Mouse (Mus musculus) lung, embryonic 14.5 days (tissue): ENCODE measurements at regions not wholly inside any gene's neighbourhood (a gene's known extent, or its start where the extent isn't known, plus 50 kb on each side); places are given as distances from the start of the nearest gene placed in this dataset.
A peak's percentile ranks its signal among the peaks of the same experiment; 100 is the strongest.

Experiments
- ATAC-seq: fragments of 200-750 bp; cut with Nextera tagmentation; 2 replicates; pipeline ENCODE4 v1.8.0; 2017; ENCODE audit warnings: mild to moderate bottlenecking, moderate TSS enrichment, moderate library complexity; ENCODE audit not compliant: insufficient read depth
- DNase-seq: peaks from one replicate; pipeline ENCODE4 v3.0.0-alpha.2; 2015
- H3K27ac ChIP-seq: fragments of 300-500 bp; sonication (generic); 2 replicates; pipeline ENCODE4 v1.5.1; 2014; ENCODE audit warnings: low read depth, mild to moderate bottlenecking, moderate library complexity
- H3K27me3 ChIP-seq: fragments of 300-500 bp; sonication (generic); 2 replicates; pipeline ENCODE4 v1.6.1; 2014; ENCODE audit warnings: low read length, control low read depth; ENCODE audit not compliant: insufficient read depth
- H3K36me3 ChIP-seq: fragments of 300-500 bp; sonication (generic); 2 replicates; pipeline ENCODE4 v1.6.1; 2014; ENCODE audit warnings: control low read depth; ENCODE audit not compliant: insufficient read depth
- H3K4me1 ChIP-seq: fragments of 300-500 bp; sonication (generic); 2 replicates; pipeline ENCODE4 v1.6.1; 2014; ENCODE audit warnings: antibody characterized with exemption, control low read depth; ENCODE audit not compliant: insufficient read depth
- H3K4me2 ChIP-seq: fragments of 300-500 bp; sonication (generic); 2 replicates; pipeline ENCODE4 v1.6.1; 2014; ENCODE audit warnings: mild to moderate bottlenecking
- H3K4me3 ChIP-seq: fragments of 300-500 bp; sonication (generic); 2 replicates; pipeline ENCODE4 v1.5.1; 2014; ENCODE audit warnings: low read depth, low read length
- H3K9ac ChIP-seq: fragments of 300-500 bp; sonication (generic); 2 replicates; pipeline ENCODE4 v1.6.1; 2014
- H3K9me3 ChIP-seq: fragments of 300-500 bp; sonication (generic); 2 replicates; pipeline ENCODE4 v1.6.1; 2016; ENCODE audit warnings: low read depth, low read length, control low read depth
- CTCF ChIP-seq: IDR thresholded peaks from 2 replicates; pipeline ENCODE4 v1.5.1; 2016; ENCODE audit warnings: antibody characterized with exemption, low read depth
- WGBS: fragments of 180-500 bp; shearing (Covaris S2); extraction: QIAGEN DNeasy Blood & Tissue Kit; methylation state at CpG from one replicate; pipeline ENCODE4 v1.1.7; 2014; 5-methylcytosine and 5-hydroxymethylcytosine counted together

DNA sequence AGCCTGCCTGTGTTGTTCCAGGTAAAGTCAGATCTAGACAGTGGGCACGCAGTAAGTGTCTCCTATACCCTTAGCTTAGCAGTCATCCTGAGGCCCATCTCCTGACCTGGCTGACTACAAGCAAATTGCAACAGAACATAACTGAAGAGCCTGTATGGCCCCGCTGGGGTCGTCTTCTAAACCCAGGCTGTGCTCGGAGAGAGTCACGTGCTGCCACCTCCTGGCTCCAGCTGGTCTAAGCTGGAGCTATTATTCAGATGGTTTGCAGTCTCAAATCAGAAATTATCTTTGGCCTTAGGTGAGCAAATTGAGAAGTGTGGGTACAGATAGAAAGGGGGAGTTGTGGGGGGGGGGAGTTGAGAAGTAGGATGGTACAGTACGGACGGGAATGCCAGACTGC lies 115.5 kb upstream of the Ypel5 start:
- no peaks in the 10 kb centered on the region for H3K27me3 ChIP-seq
- H3K4me1 ChIP-seq = no peaks in the 10 kb centered on the region
- no peak overlapping the region for H3K9ac ChIP-seq
- DNase-seq (peak; percentile 57), ATAC-seq (0 out of 2 replicates have a peak, but pooled peaks have one; percentile 24)
- H3K9me3 ChIP-seq = no peaks in the 10 kb centered on the region
- TF ChIP-seq CTCF = peak; percentile 48
- H3K4me3 ChIP-seq = no peak overlapping the region
- H3K4me2 ChIP-seq = no peak overlapping the region
- 48% methylated on average over 7 of the region's 7 CpGs for WGBS
- no peaks in the 10 kb centered on the region for H3K36me3 ChIP-seq
- H3K27ac ChIP-seq = no peak overlapping the region

DNA sequence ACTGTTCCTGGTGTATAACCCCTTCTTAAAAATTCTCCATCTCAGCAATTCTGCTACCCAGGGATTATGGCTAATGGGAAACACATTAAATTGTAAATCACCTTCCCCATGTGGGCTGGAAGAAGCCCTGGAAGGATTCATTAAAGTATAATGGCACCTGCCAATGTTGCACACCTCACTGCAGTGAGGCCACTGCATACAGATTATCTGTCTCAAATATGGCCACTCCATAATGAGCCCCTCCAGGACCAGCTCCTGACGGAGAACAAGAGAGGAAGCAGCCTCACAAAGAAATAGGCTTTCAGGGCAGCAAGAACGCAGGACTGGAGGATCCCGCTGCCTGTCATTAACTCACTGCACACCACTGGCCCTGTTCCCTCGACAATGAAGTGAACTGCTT lies 115.2 kb upstream of the Alk start:
- no peak overlapping the region for H3K4me2 ChIP-seq
- H3K27ac ChIP-seq = no peak overlapping the region
- no peak for TF ChIP-seq CTCF
- no peaks in the 10 kb centered on the region for H3K9me3 ChIP-seq
- no peak for ATAC-seq
- no peak overlapping the region for H3K9ac ChIP-seq
- H3K36me3 ChIP-seq = no peaks in the 10 kb centered on the region
- H3K27me3 ChIP-seq = no peaks in the 10 kb centered on the region
- DNase-seq = no peak
- WGBS = 56% methylated on average over 4 of the region's 4 CpGs
- H3K4me3 ChIP-seq = no peak overlapping the region
- no peaks in the 10 kb centered on the region for H3K4me1 ChIP-seq

- Histone ChIP-seq H3K4me2 (no peak overlapping the region), H3K4me3 (no peak overlapping the region), H3K9me3 (no peaks in the 10 kb centered on the region), H3K36me3 (no peaks in the 10 kb centered on the region), H3K4me1 (no peaks in the 10 kb centered on the region), H3K27me3 (no peaks in the 10 kb centered on the region), H3K27ac (no peak overlapping the region), H3K9ac (no peak overlapping the region)
- ATAC-seq = no peak
- no peak for DNase-seq
- TF ChIP-seq CTCF = no peak
- 40% methylated on average over 7 of the region's 7 CpGs for WGBS
These were observed 87.2 kb upstream of the Alk start for GRCm38 (mm10) chr17:72691630-72692029.

DNA sequence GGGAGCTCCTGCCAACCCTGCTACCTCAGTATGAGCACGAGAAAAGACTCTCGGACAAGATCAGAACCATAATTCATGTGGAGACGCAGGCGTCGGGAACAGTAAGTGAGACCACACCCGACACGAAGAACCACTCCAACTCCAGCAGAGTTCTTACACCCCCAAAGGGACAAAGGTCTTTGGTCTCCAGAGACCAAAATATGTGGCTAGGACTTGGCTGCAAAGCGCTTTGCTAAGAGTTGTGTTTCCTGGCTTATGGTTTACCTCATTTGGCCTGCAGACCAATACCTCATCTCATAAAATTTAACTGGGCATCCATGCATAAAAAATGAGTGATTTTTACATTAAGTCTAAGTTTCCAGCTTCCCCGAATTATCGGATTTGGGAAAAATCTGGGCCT lies 85.2 kb upstream of the Alk start:
- Histone ChIP-seq H3K4me1 (no peaks in the 10 kb centered on the region), H3K9me3 (no peaks in the 10 kb centered on the region), H3K4me3 (no peak overlapping the region), H3K9ac (no peak overlapping the region), H3K4me2 (no peak overlapping the region), H3K27me3 (no peaks in the 10 kb centered on the region), H3K36me3 (no peaks in the 10 kb centered on the region), H3K27ac (no peak overlapping the region)
- WGBS = 82% methylated on average over 10 of the region's 10 CpGs
- TF ChIP-seq CTCF = no peak
- DNase-seq (no peak), ATAC-seq (no peak)

GRCm38 (mm10) chr17:72688800-72689199 lies 84.4 kb upstream of the Alk start:
- 67% methylated on average over 8 of the region's 8 CpGs for WGBS
- Histone ChIP-seq H3K27me3 (no peaks in the 10 kb centered on the region), H3K4me3 (no peak overlapping the region), H3K9me3 (no peaks in the 10 kb centered on the region), H3K4me2 (no peak overlapping the region), H3K27ac (no peak overlapping the region), H3K36me3 (no peaks in the 10 kb centered on the region), H3K9ac (no peak overlapping the region), H3K4me1 (no peaks in the 10 kb centered on the region)
- DNase-seq (no peak), ATAC-seq (no peak)
- TF ChIP-seq CTCF = no peak

- H3K9me3 ChIP-seq = no peaks in the 10 kb centered on the region
- H3K27ac ChIP-seq = no peak overlapping the region
- no peak for ATAC-seq
- H3K4me1 ChIP-seq = no peaks in the 10 kb centered on the region
- no peak overlapping the region for H3K9ac ChIP-seq
- WGBS = 75% methylated on average over 4 of the region's 4 CpGs
- no peak overlapping the region for H3K4me3 ChIP-seq
- H3K36me3 ChIP-seq = no peaks in the 10 kb centered on the region
- no peaks in the 10 kb centered on the region for H3K27me3 ChIP-seq
- no peak for TF ChIP-seq CTCF
- H3K4me2 ChIP-seq = no peak overlapping the region
- no peak for DNase-seq
These were observed 70.2 kb upstream of the Alk start for GRCm38 (mm10) chr17:72674658-72675057.

DNA sequence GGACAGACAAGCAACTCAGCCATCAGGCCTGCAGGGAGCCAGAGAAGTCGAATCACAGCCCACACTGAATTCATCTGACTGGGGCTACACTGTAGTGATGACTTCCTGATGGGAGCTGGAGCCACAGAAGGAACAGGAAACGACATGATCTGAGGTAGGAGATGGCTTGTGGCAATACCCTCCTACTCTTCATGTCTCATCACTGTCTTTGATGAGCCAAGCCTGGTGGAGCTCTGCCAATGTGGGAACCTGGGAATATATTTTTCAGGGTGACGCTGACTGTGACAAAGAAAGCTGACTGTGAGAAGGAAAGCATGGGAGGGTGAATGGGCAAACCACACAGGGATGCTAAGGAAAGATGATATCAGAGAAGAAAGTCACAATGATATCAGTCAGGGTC lies 67.6 kb upstream of the Alk start:
- no peak for ATAC-seq
- TF ChIP-seq CTCF = no peak
- Histone ChIP-seq H3K9me3 (no peaks in the 10 kb centered on the region), H3K9ac (no peak overlapping the region), H3K4me3 (no peak overlapping the region), H3K36me3 (no peaks in the 10 kb centered on the region), H3K4me1 (no peaks in the 10 kb centered on the region), H3K27me3 (no peaks in the 10 kb centered on the region), H3K4me2 (no peak overlapping the region), H3K27ac (no peak overlapping the region)
- 60% methylated on average over 3 of the region's 3 CpGs for WGBS
- DNase-seq = no peak

DNA sequence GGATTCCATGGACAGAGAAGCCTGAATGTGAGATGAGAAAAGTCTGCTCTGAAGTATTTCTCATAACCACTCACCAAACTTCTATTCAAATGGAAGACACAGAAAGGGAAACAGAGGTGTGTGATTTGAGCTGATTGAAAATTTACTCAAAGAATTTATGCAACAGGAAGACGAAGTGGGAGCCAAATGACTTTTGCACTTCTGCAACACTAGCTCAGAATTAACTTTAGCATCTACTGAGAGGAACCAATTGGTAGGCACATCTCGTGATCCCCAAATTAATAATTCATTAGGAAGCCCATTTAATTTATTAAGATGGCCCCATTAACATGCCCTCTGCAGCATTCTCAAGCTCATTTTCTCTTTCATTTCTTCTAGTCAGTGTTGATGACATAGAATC lies 62.5 kb upstream of the Alk start:
- Histone ChIP-seq H3K4me3 (no peak overlapping the region), H3K4me2 (no peak overlapping the region), H3K27me3 (no peaks in the 10 kb centered on the region), H3K4me1 (no peaks in the 10 kb centered on the region), H3K9ac (no peak overlapping the region), H3K9me3 (no peaks in the 10 kb centered on the region), H3K36me3 (no peaks in the 10 kb centered on the region), H3K27ac (no peak overlapping the region)
- 71% methylated on average over 2 of the region's 2 CpGs for WGBS
- DNase-seq = no peak
- no peak for ATAC-seq
- TF ChIP-seq CTCF = no peak
